8 mouse cellular contexts compared by ENCODE assay signal in the genomic region with DNA sequence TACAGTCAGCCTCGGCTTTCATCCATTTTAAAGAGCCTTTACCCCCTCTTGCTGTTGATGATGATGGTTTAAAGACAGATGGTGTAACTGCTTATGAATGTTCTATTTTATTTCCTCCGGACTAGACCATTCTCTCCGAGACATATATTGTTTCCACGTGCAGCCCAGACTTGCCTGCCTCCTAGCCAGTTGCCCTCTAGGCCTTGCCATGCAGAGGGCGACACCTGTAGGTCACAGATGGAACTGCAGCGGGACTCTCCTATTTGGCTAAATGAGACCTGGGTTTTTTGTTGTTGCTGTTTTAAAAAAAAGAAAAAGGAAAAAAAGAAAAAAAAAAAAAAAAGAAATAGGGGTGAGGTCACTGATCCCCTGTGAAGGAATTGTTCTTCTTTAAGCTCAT.
DNase-seq lines count a peak whose midpoint lies in the region; ATAC-seq and TF ChIP-seq lines count a peak whose summit lies in the region.

No protein-coding gene starts in this region.

- 13% methylated on average over 6 of the region's 6 CpGs for WGBS in forebrain, embryonic 11.5 days
- 4% methylated on average over 6 of the region's 6 CpGs for whole genome bisulfite sequencing in forebrain, embryonic 16.5 days
- 5% methylated on average over 6 of the region's 6 CpGs for WGBS in hindbrain, postnatal 0 days
- whole genome bisulfite sequencing in midbrain, embryonic 14.5 days: 4% methylated on average over 6 of the region's 6 CpGs

- peak; percentile 97 for TF ChIP-seq CTCF in hindbrain, postnatal 0 days (IDR thresholded peaks at IDR 0.05; ENCODE audit: low read depth)

- intact Hi-C loops in left cerebral cortex, postnatal 14 days (cut with DNase I): loop anchor here (2.0 to 5.0 kb wide), 2 partner anchors 121 to 194 kb away; no protein-coding TSS in a partner anchor

- peak; percentile 90 for DNase-seq in forebrain, embryonic 11.5 days (ENCODE audit: low spot score)
- peak; percentile 90 for DNase-seq in forelimb bud, embryonic 11.5 days (ENCODE audit: low read depth, low spot score)
- DNase-seq in hindbrain, postnatal 0 days (ENCODE audit: low spot score): peak; percentile 92
- DNase-seq in left cerebral cortex, postnatal 14 days (ENCODE audit: low spot score in 2 of 2): peak; percentile 89 to 91
- DNase-seq in midbrain, embryonic 14.5 days: peak; percentile 92
- DNase-seq in spleen, adult 18-20 months: peak; percentile 44 to 70

- H3K4me1 ChIP-seq in forebrain, embryonic 11.5 days (replicated peaks; ENCODE audit: control insufficient read depth, insufficient read depth, low read length): peaks cover 8% of the 10 kb centered on the region
- H3K4me1 ChIP-seq in forebrain, embryonic 16.5 days (replicated peaks; ENCODE audit: control insufficient read depth, insufficient read depth, low read length): peaks cover 22% of the 10 kb centered on the region
- no peaks in the 10 kb centered on the region for H3K4me1 ChIP-seq in hindbrain, postnatal 0 days (ENCODE audit: insufficient read depth, low read length)
- peaks cover 32% of the 10 kb centered on the region for H3K4me1 ChIP-seq in midbrain, embryonic 14.5 days (ENCODE audit: control insufficient read depth, insufficient read depth, low read length)

- no peak overlapping the region for H3K4me2 ChIP-seq in forebrain, embryonic 11.5 days (ENCODE audit: low read depth, low read length, severe bottlenecking)
- no peak overlapping the region for H3K4me2 ChIP-seq in forebrain, embryonic 16.5 days (ENCODE audit: low read length)
- H3K4me2 ChIP-seq in hindbrain, postnatal 0 days (ENCODE audit: low read depth, low read length): no peak overlapping the region
- H3K4me2 ChIP-seq in midbrain, embryonic 14.5 days (ENCODE audit: low read length): no peak overlapping the region

- H3K4me3 ChIP-seq in forebrain, embryonic 11.5 days (ENCODE audit: low read depth, low read length): no peak overlapping the region
- no peak overlapping the region for H3K4me3 ChIP-seq in forebrain, embryonic 16.5 days (replicated peaks; ENCODE audit: low read length)
- no peak overlapping the region for H3K4me3 ChIP-seq in hindbrain, postnatal 0 days (ENCODE audit: low read length)
- H3K4me3 ChIP-seq in midbrain, embryonic 14.5 days (replicated peaks; ENCODE audit: low read depth, low read length): no peak overlapping the region

- H3K9ac ChIP-seq in forebrain, embryonic 11.5 days (ENCODE audit: low read length): no peak overlapping the region
- H3K9ac ChIP-seq in forebrain, embryonic 16.5 days (replicated peaks; ENCODE audit: low read depth, low read length): no peak overlapping the region
- H3K9ac ChIP-seq in hindbrain, postnatal 0 days (replicated peaks; ENCODE audit: low read length): no peak overlapping the region
- no peak overlapping the region for H3K9ac ChIP-seq in midbrain, embryonic 14.5 days (replicated peaks; ENCODE audit: low read length)

- no peaks in the 10 kb centered on the region for H3K9me3 ChIP-seq in forebrain, embryonic 11.5 days (ENCODE audit: control insufficient read depth, low read length)
- H3K9me3 ChIP-seq in forebrain, embryonic 16.5 days (ENCODE audit: control insufficient read depth, low read length): no peaks in the 10 kb centered on the region
- no peaks in the 10 kb centered on the region for H3K9me3 ChIP-seq in hindbrain, postnatal 0 days (ENCODE audit: low read length)
- no peaks in the 10 kb centered on the region for H3K9me3 ChIP-seq in midbrain, embryonic 14.5 days (ENCODE audit: control insufficient read depth, low read length)

- no peaks in the 10 kb centered on the region; the same call in 1 of the 2 replicates for H3K27me3 ChIP-seq in forebrain, embryonic 11.5 days (ENCODE audit: control insufficient read depth, insufficient read depth, low read length)
- H3K27me3 ChIP-seq in forebrain, embryonic 16.5 days (replicated peaks; ENCODE audit: control insufficient read depth, insufficient read depth, low read length): no peaks in the 10 kb centered on the region
- no peaks in the 10 kb centered on the region for H3K27me3 ChIP-seq in hindbrain, postnatal 0 days (ENCODE audit: insufficient read depth, low read length)
- no peaks in the 10 kb centered on the region for H3K27me3 ChIP-seq in midbrain, embryonic 14.5 days (ENCODE audit: control insufficient read depth, insufficient read depth, low read length)

- H3K27ac ChIP-seq in forebrain, embryonic 11.5 days (ENCODE audit: low read depth, low read length): no peak overlapping the region
- H3K27ac ChIP-seq in forebrain, embryonic 16.5 days (ENCODE audit: low read length): no peak overlapping the region
- H3K27ac ChIP-seq in hindbrain, postnatal 0 days: 0 out of 2 replicates have a peak overlapping the region, but pooled peaks have one; percentile 8
- H3K27ac ChIP-seq in midbrain, embryonic 14.5 days (replicated peaks; ENCODE audit: low read depth, low read length): 0 out of 2 replicates have a peak overlapping the region, but pooled peaks have one; percentile 78

- H3K36me3 ChIP-seq in forebrain, embryonic 11.5 days (ENCODE audit: control insufficient read depth, insufficient read depth, low read length): no peaks in the 10 kb centered on the region
- H3K36me3 ChIP-seq in forebrain, embryonic 16.5 days (ENCODE audit: control insufficient read depth, insufficient read depth): no peaks in the 10 kb centered on the region; the same call in 1 of the 2 replicates
- no peaks in the 10 kb centered on the region for H3K36me3 ChIP-seq in hindbrain, postnatal 0 days (ENCODE audit: insufficient read depth, low read length)
- H3K36me3 ChIP-seq in midbrain, embryonic 14.5 days (ENCODE audit: control insufficient read depth, insufficient read depth, low read length): 0 out of 2 replicates have a peak, but pooled peaks cover 3% of the 10 kb centered on the region

- no peak for ATAC-seq in forebrain, embryonic 11.5 days (replicated peaks; ENCODE audit: low FRiP score)
- ATAC-seq in forebrain, embryonic 16.5 days: no peak
- peak; percentile 41; the same call in 1 of the 2 replicates for ATAC-seq in cerebellum, adult (ENCODE audit: insufficient number of reproducible peaks, low FRiP score, low TSS enrichment)
- 0 out of 2 replicates have a peak, but pooled peaks have one; percentile 33 for ATAC-seq in hindbrain, postnatal 0 days
- 0 out of 2 replicates have a peak, but pooled peaks have one; percentile 47 for ATAC-seq in midbrain, embryonic 14.5 days (ENCODE audit: low FRiP score, low TSS enrichment)

Comparison
In these comparisons a context has a peak if more than half of its experiments do, and no peak if none do; other contexts are left out.
1. ATAC-seq: peak in cerebellum, adult (single experiment), hindbrain, postnatal 0 days (single experiment) and midbrain, embryonic 14.5 days (single experiment); none in forebrain, embryonic 11.5 days (single experiment) and forebrain, embryonic 16.5 days (single experiment).
2. H3K27ac ChIP-seq: peak in hindbrain, postnatal 0 days (single experiment) and midbrain, embryonic 14.5 days (single experiment); none in forebrain, embryonic 11.5 days (single experiment) and forebrain, embryonic 16.5 days (single experiment).
3. Peak in every context shown above with its lines, with median percentiles within 50 percentile points of each other: DNase-seq.